Mouse (Mus musculus) heart, postnatal 14 days (tissue): ENCODE measurements at regions not wholly inside any gene's neighbourhood (a gene's known extent, or its start where the extent isn't known, plus 50 kb on each side); places are given as distances from the start of the nearest gene placed in this dataset.
A peak's percentile ranks its signal among the peaks of the same experiment; 100 is the strongest.

Experiments
- DNase-seq, 2 experiments: peaks; one replicate each; pipeline ENCODE4 v3.0.0; 2021 to 2022
- intact Hi-C: fragments of 180-260 bp; cut with DNase I; formaldehyde crosslinking; loops from one replicate; pipeline ENCODE4 v1.15.1; 2025

DNA sequence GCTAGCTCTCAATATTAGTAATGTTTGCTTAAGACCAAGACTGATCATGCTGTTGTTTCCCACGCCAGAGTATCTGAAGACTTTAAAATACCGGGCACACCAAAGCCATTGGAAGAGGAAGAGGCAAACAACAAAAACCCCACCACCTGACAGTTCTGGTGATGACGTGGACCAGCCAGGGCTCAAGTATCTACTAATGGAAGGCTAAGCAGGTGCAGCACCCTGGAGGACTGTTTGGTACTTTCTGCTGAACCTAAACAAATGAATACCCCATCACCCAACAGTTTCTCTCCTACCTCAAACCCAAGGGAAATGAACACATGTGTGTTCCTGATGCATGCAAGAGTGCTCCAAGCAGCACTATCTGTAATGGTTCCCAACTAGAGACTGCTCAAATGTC is 160.3 kb upstream of the Prdm1 start:
- intact Hi-C loops = no loop called here
- no peak for DNase-seq

GRCm38 (mm10) chr10:44686055-44686454 is 157.8 kb upstream of the Prdm1 start:
- intact Hi-C loops = no loop called here
- no peak for DNase-seq

- no peak for DNase-seq
- intact Hi-C loops = no loop called here
Observed at GRCm38 (mm10) chr10:44685215-44685614, 156.9 kb upstream of the Prdm1 start.

DNA sequence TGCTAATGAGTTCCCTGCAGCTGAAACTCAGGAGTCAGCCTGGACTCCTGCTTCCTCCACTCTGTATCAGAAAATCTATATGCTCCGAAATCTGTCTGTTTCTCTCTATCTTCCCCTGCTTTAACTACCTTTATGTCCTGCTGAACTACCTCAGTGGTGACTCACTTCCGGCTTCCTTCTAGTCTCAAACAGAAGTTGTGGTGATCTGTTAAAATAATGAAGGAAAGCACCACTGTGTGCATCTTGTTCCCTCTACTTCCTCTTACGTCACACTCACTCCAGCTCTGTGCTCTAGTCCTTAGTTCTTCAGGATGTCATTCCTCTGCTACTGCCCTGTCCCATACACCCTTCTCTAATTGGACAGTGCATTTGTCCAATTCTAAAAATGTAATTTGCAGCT is 148.2 kb upstream of the Prdm1 start:
- intact Hi-C loops = no loop called here
- DNase-seq = no peak

GRCm38 (mm10) chr10:44665509-44666144 is 137.3 kb upstream of the Prdm1 start:
- DNase-seq = no peak
- intact Hi-C loops = no loop called here

DNA sequence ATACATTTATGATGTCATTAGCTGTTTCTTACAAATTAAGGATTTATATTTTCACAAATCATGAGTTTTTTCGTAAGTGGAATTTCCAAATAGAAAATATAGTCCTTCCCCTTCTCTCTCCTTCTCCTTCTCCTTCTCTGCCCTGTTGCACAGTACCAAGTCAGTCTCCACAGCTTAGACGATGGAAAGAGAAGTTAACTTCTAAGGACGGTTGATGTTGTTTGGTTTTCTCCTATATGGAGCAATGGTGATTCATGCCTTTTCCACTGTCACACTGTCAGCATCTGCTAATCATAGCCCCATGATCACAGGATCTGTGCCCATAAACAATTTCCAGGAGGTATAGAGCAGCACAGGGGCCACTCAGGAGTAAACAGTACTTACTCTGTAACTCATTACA is 131.2 kb upstream of the Prdm1 start:
- DNase-seq = no peak
- intact Hi-C loops = no loop called here

DNA sequence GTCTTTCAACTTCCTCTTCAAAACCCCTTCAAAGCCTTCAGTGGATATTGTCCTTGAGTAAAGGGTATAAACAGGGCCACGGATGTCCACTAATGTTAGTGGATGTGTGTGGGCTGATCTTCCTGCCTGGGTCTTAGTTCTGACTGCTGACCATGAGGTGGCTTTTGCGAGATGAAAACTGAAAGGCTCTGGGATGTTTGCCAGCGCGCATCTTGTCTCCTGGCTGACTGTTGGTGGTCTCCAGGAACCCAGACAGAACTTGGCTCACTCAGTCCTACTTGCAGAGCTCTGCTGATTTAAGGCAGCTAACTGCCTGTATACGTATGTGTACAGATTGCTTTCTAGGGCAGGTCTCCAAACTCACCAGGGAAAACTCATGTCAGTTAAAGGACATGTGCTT is 125.5 kb upstream of the Prdm1 start:
- intact Hi-C loops = no loop called here
- DNase-seq = no peak

DNA sequence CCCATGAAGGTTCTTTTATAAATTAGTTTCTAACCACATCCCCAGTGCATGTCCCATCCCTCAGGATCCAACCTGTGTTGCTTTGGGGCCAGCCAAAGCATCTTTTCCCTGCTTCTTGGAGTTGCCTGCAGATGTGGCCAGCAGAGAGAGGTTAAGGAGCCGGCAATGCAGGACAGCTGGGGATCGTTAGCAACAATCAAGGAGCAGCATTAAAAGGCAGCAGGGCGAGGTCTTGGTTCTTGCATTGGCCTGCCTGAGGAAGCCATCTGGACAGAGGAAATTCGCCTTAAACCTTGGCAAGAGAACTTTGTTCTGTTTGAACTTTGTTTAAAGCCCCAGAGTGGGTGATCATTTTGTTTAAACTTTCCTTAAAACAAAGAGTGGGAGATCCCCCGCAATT is 118.7 kb upstream of the Prdm1 start:
- DNase-seq = no peak
- intact Hi-C loops = no loop called here

- no peak for DNase-seq
- intact Hi-C loops = no loop called here
Observed at GRCm38 (mm10) chr10:44646615-44647014, 118.3 kb upstream of the Prdm1 start.

GRCm38 (mm10) chr10:44641616-44642015 is 113.3 kb upstream of the Prdm1 start:
- DNase-seq = no peak
- intact Hi-C loops = no loop called here

DNA sequence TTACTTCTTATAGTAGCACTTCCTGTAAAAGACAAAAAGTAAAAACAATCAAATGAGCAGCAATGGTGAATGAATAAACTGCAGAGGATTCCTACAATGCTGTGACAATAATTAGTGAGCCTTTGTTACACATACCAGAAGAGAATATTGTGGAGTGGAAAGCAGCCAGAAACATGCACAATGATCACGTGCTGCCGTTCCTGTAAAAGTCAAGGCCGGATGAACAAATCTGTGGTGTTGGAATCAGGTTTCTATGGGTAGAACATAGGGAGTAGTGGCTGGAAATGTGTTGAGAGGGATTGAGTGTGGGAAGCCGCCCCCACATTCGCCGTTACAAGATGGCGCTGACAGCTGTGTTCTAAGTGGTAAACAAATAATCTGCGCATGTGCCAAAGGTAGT is 112.3 kb upstream of the Prdm1 start:
- DNase-seq = no peak
- intact Hi-C loops = no loop called here

- intact Hi-C loops = no loop called here
- DNase-seq = no peak
Observed at GRCm38 (mm10) chr10:44638678-44639077, 110.4 kb upstream of the Prdm1 start.

DNA sequence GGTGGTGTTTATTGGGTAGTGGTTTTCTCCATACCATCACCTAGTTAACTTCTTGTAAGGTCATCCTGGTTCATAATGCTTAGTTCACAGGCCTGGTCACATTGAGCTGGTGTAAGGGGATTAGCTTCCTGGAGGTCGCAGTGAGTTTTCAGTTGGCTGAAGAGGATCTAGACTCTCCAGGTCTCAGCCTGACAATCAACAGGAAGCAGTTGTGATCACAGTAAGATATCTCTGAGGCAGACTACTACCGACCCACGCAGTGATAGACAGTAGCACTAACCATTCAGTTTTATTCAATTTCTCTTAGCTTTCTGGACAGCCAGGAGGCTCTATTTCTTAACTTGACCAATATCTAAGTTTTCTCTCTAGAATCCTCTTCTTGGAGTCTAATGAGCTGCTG is 108.5 kb upstream of the Prdm1 start:
- intact Hi-C loops = no loop called here

GRCm38 (mm10) chr10:44636061-44636460 is 107.8 kb upstream of the Prdm1 start:
- intact Hi-C loops = no loop called here
- DNase-seq = no peak

More for the DNA sequence above, 108.5 kb upstream of the Prdm1 start:
- no peak for DNase-seq

GRCm38 (mm10) chr10:44631584-44631983 is 103.3 kb upstream of the Prdm1 start:
- intact Hi-C loops = no loop called here
- no peak for DNase-seq

- intact Hi-C loops = no loop called here
- peak; percentile 22 to 24 for DNase-seq
Observed at GRCm38 (mm10) chr10:44630485-44630884, 102.2 kb upstream of the Prdm1 start.

DNA sequence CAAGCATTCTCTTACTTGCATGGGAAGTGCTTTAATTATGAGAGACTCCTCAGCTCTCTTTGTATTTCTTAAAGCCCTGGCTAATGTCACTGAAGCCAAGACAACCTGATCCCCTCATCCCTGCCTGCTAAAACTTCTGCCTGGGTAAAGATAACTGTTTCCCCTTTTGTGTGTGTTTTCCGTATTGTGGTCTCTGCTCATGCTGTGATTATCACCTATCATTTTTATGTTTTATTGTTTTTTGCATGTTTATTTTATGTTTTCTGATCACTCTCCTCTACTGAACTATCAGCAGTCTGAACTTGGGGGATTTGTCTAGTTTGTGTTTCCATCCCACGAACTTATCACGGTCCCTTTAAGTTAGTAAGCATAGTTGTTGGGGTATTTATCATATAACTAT is 100.1 kb upstream of the Prdm1 start:
- intact Hi-C loops = no loop called here
- DNase-seq = no peak

- intact Hi-C loops = no loop called here
- DNase-seq = no peak
Observed at GRCm38 (mm10) chr10:44627431-44627830, 99.1 kb upstream of the Prdm1 start.

GRCm38 (mm10) chr10:44625521-44625920 is 97.2 kb upstream of the Prdm1 start:
- DNase-seq = no peak
- intact Hi-C loops = no loop called here

- DNase-seq = no peak
- intact Hi-C loops = no loop called here
Observed at GRCm38 (mm10) chr10:44615586-44615985, 87.3 kb upstream of the Prdm1 start.

DNA sequence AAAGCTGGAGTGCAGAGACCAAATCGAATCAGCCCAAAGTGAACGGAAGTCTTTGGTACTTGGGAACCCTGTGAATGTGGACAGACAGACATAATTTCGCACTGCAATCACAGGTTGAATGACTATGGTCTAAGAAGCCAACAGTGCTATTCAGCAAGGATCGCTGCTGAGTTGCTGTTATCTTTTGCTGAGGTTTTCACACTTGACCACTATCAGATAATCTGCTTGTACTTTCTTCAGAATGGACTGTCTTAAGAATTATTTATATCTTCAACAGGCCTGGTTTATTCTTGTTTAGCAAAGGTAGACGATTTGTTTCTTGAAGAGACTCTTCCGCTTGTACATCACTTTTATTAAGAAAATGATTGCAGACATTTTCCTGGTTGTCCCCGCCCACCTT is 84.3 kb upstream of the Prdm1 start:
- intact Hi-C loops = no loop called here
- DNase-seq = no peak

- intact Hi-C loops = no loop called here
- no peak for DNase-seq
Observed at GRCm38 (mm10) chr10:44611399-44611798, 83.1 kb upstream of the Prdm1 start.

GRCm38 (mm10) chr10:44609187-44609586 is 80.9 kb upstream of the Prdm1 start:
- DNase-seq = no peak
- intact Hi-C loops = no loop called here
